In genomic region chr8:105714139-105714538, GRCm38 (mm10) we compare ENCODE assay signal across 9 mouse cellular contexts. TPM values are rescaled to one million over a fixed set of nuclear protein-coding genes. Genes with fewer than 3 reads are reported as not detected.
DNase-seq lines count a peak whose midpoint lies in the region; ATAC-seq and TF ChIP-seq lines count a peak whose summit lies in the region.
"Had no signal": no experiment of that assay in that cellular context is flagged by ENCODE, and none has a peak within 500 bp of the region (broad histone marks: within the 10 kb centered on the region; RNA-seq: fewer than 3 reads in every experiment).

No protein-coding gene starts in this region.

- H3K9ac ChIP-seq in ES-Bruce4 (ENCODE audit: low read depth, poor library complexity, severe bottlenecking), result no peak overlapping the region
- H3K9ac ChIP-seq in embryonic facial prominence, embryonic 14.5 days (ENCODE audit: low read depth, low read length), result no peak overlapping the region
- H3K9ac ChIP-seq in heart, embryonic 13.5 days, result no peak overlapping the region
- H3K9ac ChIP-seq in lung, embryonic 14.5 days, result no peak overlapping the region
- H3K9ac ChIP-seq: limb, embryonic 12.5 days had no signal

- no peak for TF ChIP-seq EP300 in ES-Bruce4 (IDR thresholded peaks at IDR 0.05; ENCODE audit: insufficient read depth, low read depth, low read length)

- TF ChIP-seq POLR2A in ES-Bruce4 (IDR thresholded peaks at IDR 0.05; ENCODE audit: insufficient read depth, low read length), result no peak

- H3K27ac ChIP-seq in ES-Bruce4 (ENCODE audit: insufficient read depth, low read length), result no peak overlapping the region
- no peak overlapping the region for H3K27ac ChIP-seq in embryonic facial prominence, embryonic 14.5 days (replicated peaks; ENCODE audit: low read depth, low read length)
- no peak overlapping the region for H3K27ac ChIP-seq in heart, embryonic 13.5 days (replicated peaks)
- no peak overlapping the region for H3K27ac ChIP-seq in lung, embryonic 14.5 days (ENCODE audit: low read depth)
- H3K27ac ChIP-seq: limb, embryonic 12.5 days had no signal

- WGBS in embryonic facial prominence, embryonic 14.5 days, result 12% methylated on average over 3 of the region's 3 CpGs
- WGBS in heart, embryonic 13.5 days, result 6% methylated on average over 3 of the region's 3 CpGs
- WGBS in lung, embryonic 14.5 days, result 3% methylated on average over 3 of the region's 3 CpGs

- TF ChIP-seq CTCF in ES-Bruce4 (IDR thresholded peaks at IDR 0.05; ENCODE audit: low read depth, low read length), result peak; percentile 83
- peak; percentile 89 for TF ChIP-seq CTCF in lung, embryonic 14.5 days (IDR thresholded peaks at IDR 0.05; ENCODE audit: low read depth)

- no peaks in the 10 kb centered on the region for H3K36me3 ChIP-seq in ES-Bruce4 (ENCODE audit: control insufficient read depth, insufficient read depth, low read length, poor library complexity, severe bottlenecking)
- H3K36me3 ChIP-seq in embryonic facial prominence, embryonic 14.5 days (ENCODE audit: control insufficient read depth, insufficient read depth, low read length), result peaks cover 7% of the 10 kb centered on the region
- H3K36me3 ChIP-seq in heart, embryonic 13.5 days, result peaks cover 11% of the 10 kb centered on the region
- H3K36me3 ChIP-seq in lung, embryonic 14.5 days (ENCODE audit: insufficient read depth), result peaks cover 12% of the 10 kb centered on the region

- DNase-seq in adrenal gland, postnatal 4 days (ENCODE audit: low spot score in 2 of 2), result peak; percentile 67 to 84
- DNase-seq in embryonic facial prominence, embryonic 14.5 days (ENCODE audit: low spot score), result peak; percentile 94
- DNase-seq in kidney, postnatal 36 days, result peak; percentile 85 to 95
- DNase-seq in lung, embryonic 14.5 days, result peak; percentile 97
- DNase-seq in retina, adult 2 months (ENCODE audit: low read depth, low spot score), result peak; percentile 76
- DNase-seq in thymus, postnatal 25 days, result peak; percentile 90

- H3K27me3 ChIP-seq in ES-Bruce4 (ENCODE audit: control insufficient read depth, insufficient read depth, low read length, poor library complexity, severe bottlenecking), result no peaks in the 10 kb centered on the region
- H3K27me3 ChIP-seq in embryonic facial prominence, embryonic 14.5 days (replicated peaks; ENCODE audit: control insufficient read depth, insufficient read depth, low read length), result no peaks in the 10 kb centered on the region
- no peaks in the 10 kb centered on the region for H3K27me3 ChIP-seq in heart, embryonic 13.5 days (replicated peaks)
- H3K27me3 ChIP-seq in lung, embryonic 14.5 days (ENCODE audit: insufficient read depth, low read length), result no peaks in the 10 kb centered on the region
- H3K27me3 ChIP-seq: limb, embryonic 12.5 days had no signal

- no peak overlapping the region for H3K4me3 ChIP-seq in ES-Bruce4 (ENCODE audit: low read depth, low read length)
- H3K4me3 ChIP-seq in embryonic facial prominence, embryonic 14.5 days (ENCODE audit: low read depth, low read length), result no peak overlapping the region
- H3K4me3 ChIP-seq in heart, embryonic 13.5 days, result no peak overlapping the region
- H3K4me3 ChIP-seq in lung, embryonic 14.5 days (ENCODE audit: low read depth, low read length), result no peak overlapping the region
- H3K4me3 ChIP-seq: limb, embryonic 12.5 days had no signal

- H3K9me3 ChIP-seq in ES-Bruce4 (replicated peaks; ENCODE audit: control insufficient read depth, insufficient read depth, low read length, poor library complexity, severe bottlenecking), result no peaks in the 10 kb centered on the region
- H3K9me3 ChIP-seq in embryonic facial prominence, embryonic 14.5 days (ENCODE audit: control insufficient read depth, low read length), result no peaks in the 10 kb centered on the region
- no peaks in the 10 kb centered on the region for H3K9me3 ChIP-seq in heart, embryonic 13.5 days
- H3K9me3 ChIP-seq in lung, embryonic 14.5 days (ENCODE audit: low read depth, low read length), result no peaks in the 10 kb centered on the region
- H3K9me3 ChIP-seq: limb, embryonic 12.5 days had no signal

- H3K4me1 ChIP-seq in ES-Bruce4 (ENCODE audit: control insufficient read depth, insufficient read depth, low read length), result no peaks in the 10 kb centered on the region
- no peaks in the 10 kb centered on the region for H3K4me1 ChIP-seq in embryonic facial prominence, embryonic 14.5 days (ENCODE audit: control insufficient read depth, insufficient read depth, low read length)
- H3K4me1 ChIP-seq in heart, embryonic 13.5 days, result no peaks in the 10 kb centered on the region
- H3K4me1 ChIP-seq in lung, embryonic 14.5 days (ENCODE audit: insufficient read depth), result no peaks in the 10 kb centered on the region
- H3K4me1 ChIP-seq: limb, embryonic 12.5 days had no signal

- no peak overlapping the region for H3K4me2 ChIP-seq in embryonic facial prominence, embryonic 14.5 days (ENCODE audit: low read depth, low read length)
- H3K4me2 ChIP-seq in heart, embryonic 13.5 days, result no peak overlapping the region
- H3K4me2 ChIP-seq in lung, embryonic 14.5 days, result no peak overlapping the region
- H3K4me2 ChIP-seq: limb, embryonic 12.5 days had no signal

- peak; percentile 35 for ATAC-seq in embryonic facial prominence, embryonic 14.5 days (ENCODE audit: low read depth)
- peak; percentile 43; the same call in 1 of the 2 replicates for ATAC-seq in heart, embryonic 13.5 days (ENCODE audit: extremely low read depth, insufficient number of reproducible peaks, low FRiP score, low TSS enrichment)
- ATAC-seq in lung, embryonic 14.5 days (ENCODE audit: insufficient read depth), result peak; percentile 53

RNA-seq across cellular contexts. Expression of gene Enkd1, which starts 6.1 kb away (rescaled TPM):
- 18.6 and 20.1 TPM in 2 replicates for polyA plus RNA-seq in ES-Bruce4 (2011; ENCODE audit: insufficient read depth, insufficient read length, low read depth, missing spikeins)
- 10 to 100 TPM in 1 of 2 experiments, 1 to 10 TPM in 1; 9.8 to 11.7 TPM for total RNA-seq in adrenal gland, postnatal 4 days (2021)
- 20.7 and 20.8 TPM in 2 replicates for polyA plus RNA-seq in embryonic facial prominence, embryonic 14.5 days (2014; fragmentation: Nextera tagmentation; extraction: Ambion mirVana)
- 12.5 and 13.3 TPM in 2 replicates for polyA plus RNA-seq in heart, embryonic 13.5 days (2015; fragmentation: Nextera tagmentation; extraction: Ambion mirVana)
- 28.7 and 29.7 TPM in 2 replicates for polyA plus RNA-seq in lung, embryonic 14.5 days (2014; fragmentation: Nextera tagmentation; extraction: Ambion mirVana)

RNA-seq across cellular contexts. Expression of gene 4933405L10Rik, which starts 6.7 kb away (rescaled TPM):
- not detected in 2 replicates for polyA plus RNA-seq in ES-Bruce4 (2011; ENCODE audit: insufficient read depth, insufficient read length, low read depth, missing spikeins)
- total RNA-seq in adrenal gland, postnatal 4 days (2021), result not detected
- polyA plus RNA-seq in embryonic facial prominence, embryonic 14.5 days (2014; fragmentation: Nextera tagmentation; extraction: Ambion mirVana), result 0.42 TPM in 1 of 2 replicates, not detected in the other
- polyA plus RNA-seq in heart, embryonic 13.5 days (2015; fragmentation: Nextera tagmentation; extraction: Ambion mirVana), result not detected in 2 replicates
- 0.15 TPM in 1 of 2 replicates, not detected in the other for polyA plus RNA-seq in lung, embryonic 14.5 days (2014; fragmentation: Nextera tagmentation; extraction: Ambion mirVana)

RNA-seq across cellular contexts. Expression of gene Pard6a, which starts 13.2 kb away (rescaled TPM):
- 10.4 and 10.9 TPM in 2 replicates for polyA plus RNA-seq in ES-Bruce4 (2011; ENCODE audit: insufficient read depth, insufficient read length, low read depth, missing spikeins)
- total RNA-seq in adrenal gland, postnatal 4 days (2021), result 10 to 100 TPM; 10.8 TPM
- 17.8 and 18.4 TPM in 2 replicates for polyA plus RNA-seq in embryonic facial prominence, embryonic 14.5 days (2014; fragmentation: Nextera tagmentation; extraction: Ambion mirVana)
- polyA plus RNA-seq in heart, embryonic 13.5 days (2015; fragmentation: Nextera tagmentation; extraction: Ambion mirVana), result 11.6 and 11.9 TPM in 2 replicates
- 13.4 and 13.6 TPM in 2 replicates for polyA plus RNA-seq in lung, embryonic 14.5 days (2014; fragmentation: Nextera tagmentation; extraction: Ambion mirVana)

RNA-seq across cellular contexts. Expression of gene Acd, which starts 13.2 kb away (rescaled TPM):
- 30.1 and 36.7 TPM in 2 replicates for polyA plus RNA-seq in ES-Bruce4 (2011; ENCODE audit: insufficient read depth, insufficient read length, low read depth, missing spikeins)
- 10 to 100 TPM; 32.2 to 36.0 TPM for total RNA-seq in adrenal gland, postnatal 4 days (2021)
- polyA plus RNA-seq in embryonic facial prominence, embryonic 14.5 days (2014; fragmentation: Nextera tagmentation; extraction: Ambion mirVana), result 56.4 and 58.7 TPM in 2 replicates
- polyA plus RNA-seq in heart, embryonic 13.5 days (2015; fragmentation: Nextera tagmentation; extraction: Ambion mirVana), result 41.6 and 44.0 TPM in 2 replicates
- polyA plus RNA-seq in lung, embryonic 14.5 days (2014; fragmentation: Nextera tagmentation; extraction: Ambion mirVana), result 62.2 and 68.6 TPM in 2 replicates

RNA-seq across cellular contexts. Expression of gene Carmil2, which starts 28.1 kb away (rescaled TPM):
- polyA plus RNA-seq in ES-Bruce4 (2011; ENCODE audit: insufficient read depth, insufficient read length, low read depth, missing spikeins), result 4.7 and 5.6 TPM in 2 replicates
- 1 to 10 TPM; 4.5 to 4.9 TPM for total RNA-seq in adrenal gland, postnatal 4 days (2021)
- 1.1 and 1.4 TPM in 2 replicates for polyA plus RNA-seq in embryonic facial prominence, embryonic 14.5 days (2014; fragmentation: Nextera tagmentation; extraction: Ambion mirVana)
- polyA plus RNA-seq in heart, embryonic 13.5 days (2015; fragmentation: Nextera tagmentation; extraction: Ambion mirVana), result 0.27 TPM in 2 replicates
- polyA plus RNA-seq in lung, embryonic 14.5 days (2014; fragmentation: Nextera tagmentation; extraction: Ambion mirVana), result 0.70 and 1.1 TPM in 2 replicates
